Mouse (Mus musculus): ENCODE measurements around the gene Gm9774. TPM values are rescaled to one million over a fixed set of nuclear protein-coding genes. Genes with fewer than 3 reads are reported as not detected.

Gene Gm9774
- 1.3 and 2.1 TPM in 2 replicates for total RNA-seq (2014; rRNA removed; ENCODE audit: low replicate concordance)
- polyA plus RNA-seq (2015; fragmentation: Nextera tagmentation; extraction: Ambion mirVana): 5.9 and 6.2 TPM in 2 replicates

GRCm38 (mm10) chr3:92429323-92429722 is at the start of gene Gm9774:
Gene Gm9774 (minus strand): TSS chr3:92429423.
- no peak for TF ChIP-seq CTCF (IDR thresholded peaks at IDR 0.05; ENCODE audit: low read depth)
- TF ChIP-seq EP300 (IDR thresholded peaks at IDR 0.05; ENCODE audit: low read depth): no peak
- no peaks in the 10 kb centered on the region for H3K27me3 ChIP-seq (ENCODE audit: control insufficient read depth, insufficient read depth, low read length)
- H3K4me1 ChIP-seq (ENCODE audit: control insufficient read depth, insufficient read depth): no peaks in the 10 kb centered on the region
- ATAC-seq (ENCODE audit: insufficient read depth, low read depth) (no peak), DNase-seq (ENCODE audit: low spot score) (no peak)
- H3K4me2 ChIP-seq (ENCODE audit: low read depth, low read length): no peak within 1 kb of the TSS
- H3K4me3 ChIP-seq (ENCODE audit: low read depth, low read length): no peak within 1 kb of the TSS
- no peaks in the 10 kb centered on the region for H3K36me3 ChIP-seq (replicated peaks; ENCODE audit: control insufficient read depth, insufficient read depth, low read length)
- no peaks in the 10 kb centered on the region for H3K9me3 ChIP-seq (replicated peaks; ENCODE audit: control insufficient read depth, low read length)
- no peak within 1 kb of the TSS for H3K27ac ChIP-seq (ENCODE audit: low read depth)
- H3K9ac ChIP-seq (replicated peaks; ENCODE audit: low read depth, low read length): no peak within 1 kb of the TSS
- 81% methylated on average over 6 of the region's 6 CpGs for WGBS

GRCm38 (mm10) chr3:92470111-92470510 is 40.9 kb upstream of the Gm9774 start:
- ATAC-seq (ENCODE audit: insufficient read depth, low read depth): no peak

GRCm38 (mm10) chr3:92467424-92467823 is 38.2 kb upstream of the Gm9774 start:
- Histone ChIP-seq H3K9ac (replicated peaks; ENCODE audit: low read depth, low read length) (no peak overlapping the region), H3K4me1 (ENCODE audit: control insufficient read depth, insufficient read depth) (no peaks in the 10 kb centered on the region), H3K36me3 (replicated peaks; ENCODE audit: control insufficient read depth, insufficient read depth, low read length) (no peaks in the 10 kb centered on the region), H3K27ac (ENCODE audit: low read depth) (no peak overlapping the region), H3K27me3 (ENCODE audit: control insufficient read depth, insufficient read depth, low read length) (no peaks in the 10 kb centered on the region), H3K4me2 (ENCODE audit: low read depth, low read length) (no peak overlapping the region), H3K4me3 (ENCODE audit: low read depth, low read length) (no peak overlapping the region), H3K9me3 (replicated peaks; ENCODE audit: control insufficient read depth, low read length) (no peaks in the 10 kb centered on the region)
- DNase-seq (ENCODE audit: low spot score) (no peak), ATAC-seq (ENCODE audit: insufficient read depth, low read depth) (no peak)
- TF ChIP-seq CTCF (IDR thresholded peaks at IDR 0.05; ENCODE audit: low read depth): no peak
- TF ChIP-seq EP300 (IDR thresholded peaks at IDR 0.05; ENCODE audit: low read depth): no peak

More at GRCm38 (mm10) chr3:92470111-92470510, 40.9 kb upstream of the Gm9774 start:
- H3K36me3 ChIP-seq (replicated peaks; ENCODE audit: control insufficient read depth, insufficient read depth, low read length): no peaks in the 10 kb centered on the region
- H3K9ac ChIP-seq (replicated peaks; ENCODE audit: low read depth, low read length): no peak overlapping the region
- DNase-seq (ENCODE audit: low spot score): no peak
- H3K4me1 ChIP-seq (ENCODE audit: control insufficient read depth, insufficient read depth): no peaks in the 10 kb centered on the region
- no peak overlapping the region for H3K4me2 ChIP-seq (ENCODE audit: low read depth, low read length)
- H3K27ac ChIP-seq (ENCODE audit: low read depth): no peak overlapping the region
- H3K4me3 ChIP-seq (ENCODE audit: low read depth, low read length): no peak overlapping the region
- no peaks in the 10 kb centered on the region for H3K9me3 ChIP-seq (replicated peaks; ENCODE audit: control insufficient read depth, low read length)
- TF ChIP-seq CTCF (IDR thresholded peaks at IDR 0.05; ENCODE audit: low read depth) (no peak), EP300 (IDR thresholded peaks at IDR 0.05; ENCODE audit: low read depth) (no peak)
- WGBS: 81% methylated on average over 2 of the region's 2 CpGs
- no peaks in the 10 kb centered on the region for H3K27me3 ChIP-seq (ENCODE audit: control insufficient read depth, insufficient read depth, low read length)

- Histone ChIP-seq H3K4me2 (ENCODE audit: low read depth, low read length) (no peak overlapping the region), H3K4me1 (ENCODE audit: control insufficient read depth, insufficient read depth) (no peaks in the 10 kb centered on the region), H3K9me3 (replicated peaks; ENCODE audit: control insufficient read depth, low read length) (no peaks in the 10 kb centered on the region), H3K27ac (ENCODE audit: low read depth) (no peak overlapping the region), H3K27me3 (ENCODE audit: control insufficient read depth, insufficient read depth, low read length) (no peaks in the 10 kb centered on the region), H3K36me3 (replicated peaks; ENCODE audit: control insufficient read depth, insufficient read depth, low read length) (no peaks in the 10 kb centered on the region), H3K4me3 (ENCODE audit: low read depth, low read length) (no peak overlapping the region), H3K9ac (replicated peaks; ENCODE audit: low read depth, low read length) (no peak overlapping the region)
- 53% methylated on average over 1 of the region's 1 CpGs for WGBS
- DNase-seq (ENCODE audit: low spot score) (no peak), ATAC-seq (ENCODE audit: insufficient read depth, low read depth) (no peak)
- TF ChIP-seq CTCF (IDR thresholded peaks at IDR 0.05; ENCODE audit: low read depth): no peak
- TF ChIP-seq EP300 (IDR thresholded peaks at IDR 0.05; ENCODE audit: low read depth): no peak
These were observed 37.4 kb upstream of the Gm9774 start for GRCm38 (mm10) chr3:92466576-92466975.

- no peaks in the 10 kb centered on the region for H3K4me1 ChIP-seq (ENCODE audit: control insufficient read depth, insufficient read depth)
- H3K4me2 ChIP-seq (ENCODE audit: low read depth, low read length): no peak within 1 kb of the TSS
- H3K4me3 ChIP-seq (ENCODE audit: low read depth, low read length): no peak within 1 kb of the TSS
- ATAC-seq (ENCODE audit: insufficient read depth, low read depth) (no peak), DNase-seq (ENCODE audit: low spot score) (no peak)
- 55% methylated on average over 2 of the region's 2 CpGs for WGBS
- H3K36me3 ChIP-seq (replicated peaks; ENCODE audit: control insufficient read depth, insufficient read depth, low read length): no peaks in the 10 kb centered on the region
- H3K27ac ChIP-seq (ENCODE audit: low read depth): no peak within 1 kb of the TSS
- H3K27me3 ChIP-seq (ENCODE audit: control insufficient read depth, insufficient read depth, low read length): no peaks in the 10 kb centered on the region
- TF ChIP-seq CTCF (IDR thresholded peaks at IDR 0.05; ENCODE audit: low read depth) (no peak), EP300 (IDR thresholded peaks at IDR 0.05; ENCODE audit: low read depth) (no peak)
- H3K9me3 ChIP-seq (replicated peaks; ENCODE audit: control insufficient read depth, low read length): no peaks in the 10 kb centered on the region
- no peak within 1 kb of the TSS for H3K9ac ChIP-seq (replicated peaks; ENCODE audit: low read depth, low read length)
These were observed 29.4 kb upstream of the Gm9774 start, which contains the start of gene Sprr3 for GRCm38 (mm10) chr3:92458620-92459019. Gene Sprr3 (minus strand): TSS chr3:92458720.

GRCm38 (mm10) chr3:92455151-92455550 is 25.9 kb upstream of the Gm9774 start:
- Histone ChIP-seq H3K27ac (ENCODE audit: low read depth) (no peak overlapping the region), H3K4me3 (ENCODE audit: low read depth, low read length) (no peak overlapping the region), H3K9me3 (replicated peaks; ENCODE audit: control insufficient read depth, low read length) (no peaks in the 10 kb centered on the region), H3K36me3 (replicated peaks; ENCODE audit: control insufficient read depth, insufficient read depth, low read length) (no peaks in the 10 kb centered on the region), H3K4me2 (ENCODE audit: low read depth, low read length) (no peak overlapping the region), H3K27me3 (ENCODE audit: control insufficient read depth, insufficient read depth, low read length) (no peaks in the 10 kb centered on the region), H3K9ac (replicated peaks; ENCODE audit: low read depth, low read length) (no peak overlapping the region), H3K4me1 (ENCODE audit: control insufficient read depth, insufficient read depth) (no peaks in the 10 kb centered on the region)
- WGBS: 51% methylated on average over 5 of the region's 5 CpGs
- DNase-seq (ENCODE audit: low spot score): no peak
- TF ChIP-seq CTCF (IDR thresholded peaks at IDR 0.05; ENCODE audit: low read depth) (no peak), EP300 (IDR thresholded peaks at IDR 0.05; ENCODE audit: low read depth) (no peak)
- no peak for ATAC-seq (ENCODE audit: insufficient read depth, low read depth)

All from heart, postnatal 0 days (tissue).